Mouse (Mus musculus) forebrain, embryonic 13.5 days (tissue): Measurements from ENCODE around the gene Marcks. TPM values are rescaled to one million over a fixed set of nuclear protein-coding genes. Genes with fewer than 3 reads are reported as not detected.
"Not testable (repeated sequence)": the region's sequence is repeated elsewhere in the genome, so short reads cannot be mapped to it uniquely, and the experiment has no call there.

Experiments used
- ATAC-seq: fragments of 200-750 bp; cut with Nextera tagmentation; 2 replicates; pipeline ENCODE4 v1.8.0; 2017
- H3K27ac ChIP-seq: fragments of 300-500 bp; sonication (generic); 2 replicates; pipeline ENCODE4 v1.5.1; 2015; ENCODE audit warnings: inconsistent platforms, mild to moderate bottlenecking, moderate library complexity
- H3K27me3 ChIP-seq: fragments of 300-500 bp; sonication (generic); 2 replicates; pipeline ENCODE4 v1.6.1; 2015; ENCODE audit warnings: mild to moderate bottlenecking, inconsistent platforms
- H3K36me3 ChIP-seq: fragments of 300-500 bp; sonication (generic); 2 replicates; pipeline ENCODE4 v1.6.1; 2015; ENCODE audit warnings: mild to moderate bottlenecking, inconsistent platforms; ENCODE audit not compliant: poor library complexity, severe bottlenecking
- H3K4me1 ChIP-seq: fragments of 300-500 bp; sonication (generic); 2 replicates; pipeline ENCODE4 v1.6.1; 2015; ENCODE audit warnings: inconsistent platforms
- H3K4me2 ChIP-seq: fragments of 300-500 bp; sonication (generic); 2 replicates; pipeline ENCODE4 v1.6.1; 2015; ENCODE audit warnings: inconsistent platforms, mild to moderate bottlenecking, moderate library complexity
- H3K4me3 ChIP-seq: fragments of 300-500 bp; sonication (generic); 2 replicates; pipeline ENCODE4 v1.5.1; 2015; ENCODE audit warnings: mild to moderate bottlenecking, inconsistent platforms
- H3K9ac ChIP-seq: fragments of 300-500 bp; sonication (generic); 2 replicates; pipeline ENCODE4 v1.6.1; 2015; ENCODE audit warnings: mild to moderate bottlenecking, inconsistent platforms
- H3K9me3 ChIP-seq: fragments of 300-500 bp; sonication (generic); replicated peaks from 2 replicates; pipeline ENCODE4 v1.6.1; 2016; ENCODE audit warnings: inconsistent platforms
- WGBS: fragments of 180-500 bp; shearing (Covaris S2); methylation state at CpG from one replicate; pipeline ENCODE4 v1.1.7; 2015; 5-methylcytosine and 5-hydroxymethylcytosine counted together
- polyA plus RNA-seq: library from polyadenylated mRNA; unstranded; fragments of >200 nt; fragmentation: Nextera tagmentation; extraction: Ambion mirVana; gene quantifications from 2 replicates; pipeline ENCODE4 v1.2.1, GENCODE M21; 2015

Gene Marcks
- polyA plus RNA-seq, 1 experiment from 2014 or later: 289 TPM

DNA sequence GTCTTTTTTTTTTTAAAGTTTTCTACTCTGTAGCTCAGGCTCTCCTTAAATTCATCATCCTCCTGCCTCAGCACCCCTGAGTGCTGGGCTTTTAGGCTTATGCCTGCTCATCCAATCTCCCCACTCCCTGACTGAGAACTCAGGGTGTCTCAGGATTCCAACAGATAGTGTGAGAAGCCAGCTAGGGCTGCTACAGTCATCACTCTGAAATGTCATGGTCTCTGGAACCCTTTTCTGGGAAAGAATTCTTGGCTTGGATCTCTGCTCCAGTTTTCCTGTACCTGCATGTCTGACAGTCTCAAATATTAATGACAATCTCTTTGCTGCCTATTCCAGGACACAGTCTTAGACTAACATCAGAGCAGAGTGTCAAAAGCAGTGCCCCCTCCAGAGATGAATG is 45.4 kb downstream of the Marcks start:
- H3K4me2 ChIP-seq: no peak overlapping the region

GRCm38 (mm10) chr10:37090411-37090810 is 48.3 kb downstream of the Marcks start:
- Histone ChIP-seq H3K27ac (no peak overlapping the region), H3K4me3 (no peak overlapping the region), H3K9ac (no peak overlapping the region), H3K4me2 (no peak overlapping the region), H3K36me3 (no peaks in the 10 kb centered on the region), H3K4me1 (no peaks in the 10 kb centered on the region), H3K9me3 (0 out of 2 replicates have a peak, but pooled peaks cover 3% of the 10 kb centered on the region), H3K27me3 (no peaks in the 10 kb centered on the region)
- 89% methylated on average over 3 of the region's 3 CpGs for WGBS
- ATAC-seq: no peak

More for the DNA sequence above, 45.4 kb downstream of the Marcks start:
- Histone ChIP-seq H3K9me3 (no peaks in the 10 kb centered on the region), H3K27me3 (no peaks in the 10 kb centered on the region), H3K4me1 (no peaks in the 10 kb centered on the region), H3K36me3 (no peaks in the 10 kb centered on the region), H3K9ac (no peak overlapping the region), H3K27ac (no peak overlapping the region), H3K4me3 (no peak overlapping the region)
- ATAC-seq: no peak

- ATAC-seq, H3K4me1 ChIP-seq, H3K9me3 ChIP-seq, H3K4me2 ChIP-seq, H3K9ac ChIP-seq, H3K36me3 ChIP-seq, H3K27ac ChIP-seq, H3K4me3 ChIP-seq, H3K27me3 ChIP-seq: not testable (repeated sequence)
- WGBS: 90% methylated on average over 2 of the region's 2 CpGs
These were observed 54.6 kb downstream of the Marcks start for GRCm38 (mm10) chr10:37084071-37084470.

Other genes with a start within 250 kb of the Marcks start
- 454 and 467 TPM in 2 replicates for gene Hdac2, start 164.4 kb downstream of the Marcks start, polyA plus RNA-seq